Mouse (Mus musculus): ENCODE measurements around the gene Rims1.

Gene Rims1

GRCm38 (mm10) chr1:22805726-22806625, at the start of gene Rims1:
TSS of gene Rims1 (minus strand) at chr1:22805994.
- peak; percentile 43 to 60 for DNase-seq (ENCODE audit: low spot score in 2 of 2)

- DNase-seq (ENCODE audit: low spot score in 2 of 2), result no peak
Observed at GRCm38 (mm10) chr1:22806626-22807096, 867 bp upstream of the Rims1 start.

GRCm38 (mm10) chr1:22805025-22805725, 619 bp downstream of the Rims1 start:
- DNase-seq (ENCODE audit: low spot score in 2 of 2), result peak; percentile 23

GRCm38 (mm10) chr1:22804148-22804885, 1.5 kb downstream of the Rims1 start:
- no peak for DNase-seq (ENCODE audit: low spot score in 2 of 2)

GRCm38 (mm10) chr1:22803471-22803870, 2.3 kb downstream of the Rims1 start:
- DNase-seq (ENCODE audit: low spot score in 2 of 2), result no peak

- no peak for DNase-seq (ENCODE audit: low spot score in 2 of 2)
Observed at GRCm38 (mm10) chr1:22800276-22800675, 5.5 kb downstream of the Rims1 start.

GRCm38 (mm10) chr1:22797091-22797490, 8.7 kb downstream of the Rims1 start:
- DNase-seq (ENCODE audit: low spot score in 2 of 2), result no peak

GRCm38 (mm10) chr1:22789391-22789909, 16.3 kb downstream of the Rims1 start:
- no peak for DNase-seq (ENCODE audit: low spot score in 2 of 2)

- no peak for DNase-seq (ENCODE audit: low spot score in 2 of 2)
Observed at GRCm38 (mm10) chr1:22787616-22788015, 18.2 kb downstream of the Rims1 start.

- DNase-seq (ENCODE audit: low spot score in 2 of 2), result no peak
Observed at GRCm38 (mm10) chr1:22770530-22771254, 35.1 kb downstream of the Rims1 start.

- no peak for DNase-seq (ENCODE audit: low spot score in 2 of 2)
Observed at GRCm38 (mm10) chr1:22763376-22763775, 42.4 kb downstream of the Rims1 start.

GRCm38 (mm10) chr1:22762780-22763179, 43.0 kb downstream of the Rims1 start:
- no peak for DNase-seq (ENCODE audit: low spot score in 2 of 2)

- no peak for DNase-seq (ENCODE audit: low spot score in 2 of 2)
Observed at GRCm38 (mm10) chr1:22750536-22750935, 55.3 kb downstream of the Rims1 start.

- no peak for DNase-seq (ENCODE audit: low spot score in 2 of 2)
Observed at GRCm38 (mm10) chr1:22744655-22745054, 61.1 kb downstream of the Rims1 start.

- no peak for DNase-seq (ENCODE audit: low spot score in 2 of 2)
Observed at GRCm38 (mm10) chr1:22737491-22737890, 68.3 kb downstream of the Rims1 start.

GRCm38 (mm10) chr1:22734429-22734828, 71.4 kb downstream of the Rims1 start:
- DNase-seq (ENCODE audit: low spot score in 2 of 2), result no peak

- DNase-seq (ENCODE audit: low spot score in 2 of 2), result no peak
Observed at GRCm38 (mm10) chr1:22733281-22733680, 72.5 kb downstream of the Rims1 start.

- DNase-seq (ENCODE audit: low spot score in 2 of 2), result peak in 1 of 2 experiments; percentile 8
Observed at GRCm38 (mm10) chr1:22728207-22728606, 77.6 kb downstream of the Rims1 start.

GRCm38 (mm10) chr1:22721706-22722105, 84.1 kb downstream of the Rims1 start:
- no peak for DNase-seq (ENCODE audit: low spot score in 2 of 2)

- DNase-seq (ENCODE audit: low spot score in 2 of 2), result no peak
Observed at GRCm38 (mm10) chr1:22720714-22721113, 85.1 kb downstream of the Rims1 start.

- no peak for DNase-seq (ENCODE audit: low spot score in 2 of 2)
Observed at GRCm38 (mm10) chr1:22709461-22709860, 96.3 kb downstream of the Rims1 start.

All from frontal cortex, postnatal 14 days (tissue).